ENCODE assay signal across 9 mouse cellular contexts in the genomic region with DNA sequence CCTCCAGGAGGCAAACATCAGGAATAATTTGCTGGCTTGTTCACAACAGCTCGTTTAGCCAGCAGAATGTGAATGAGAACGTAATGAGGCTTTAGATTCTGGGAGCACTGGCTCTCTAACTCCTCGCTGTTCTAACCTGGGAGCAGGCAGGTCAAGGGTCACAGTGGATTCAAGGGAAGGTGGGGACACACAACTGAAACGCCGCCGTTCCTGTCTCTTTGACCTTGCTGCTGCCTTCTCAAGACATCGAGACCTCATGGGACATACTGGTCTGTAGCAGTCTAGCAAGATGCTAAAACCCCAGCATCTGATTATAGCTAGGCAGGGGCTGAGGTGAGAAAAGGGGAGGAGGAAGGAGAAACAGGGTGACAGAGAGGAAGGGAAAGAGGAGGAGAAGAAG.
"Had no signal": no experiment of that assay in that cellular context is flagged by ENCODE, and none has a peak within 500 bp of the region (broad histone marks: within the 10 kb centered on the region; RNA-seq: fewer than 3 reads in every experiment).

No protein-coding gene starts in this region.

- DNase-seq: lung, adult 2 months; lung, postnatal 4 days; retina, postnatal 1 day; right cerebral cortex, adult 18-20 months; right cerebral cortex, postnatal 25 days; spleen, adult 18-20 months; thymus, adult 18-20 months; thymus, postnatal 14 days; thymus, postnatal 36 days had no signal
